Mouse (Mus musculus) heart, adult 8-10 months (tissue): ENCODE measurements around the gene Hoxd3. TPM values are rescaled to one million over a fixed set of nuclear protein-coding genes. Genes with fewer than 3 reads are reported as not detected.
A peak's percentile ranks its signal among the peaks of the same experiment; 100 is the strongest.

ENCODE experiments used
- DNase-seq: peaks from one replicate; pipeline ENCODE4 v3.0.0; 2022; ENCODE audit warnings: low spot score
- total RNA-seq, 4 experiments: library from RNA; stranded (reverse); gene quantifications; 2 replicates each; pipeline ENCODE4 v1.2.4; 2022

Hoxd3 gene
- total RNA-seq, 4 experiments from 2014 or later, result 0.16 TPM; not detected in 3

DNA sequence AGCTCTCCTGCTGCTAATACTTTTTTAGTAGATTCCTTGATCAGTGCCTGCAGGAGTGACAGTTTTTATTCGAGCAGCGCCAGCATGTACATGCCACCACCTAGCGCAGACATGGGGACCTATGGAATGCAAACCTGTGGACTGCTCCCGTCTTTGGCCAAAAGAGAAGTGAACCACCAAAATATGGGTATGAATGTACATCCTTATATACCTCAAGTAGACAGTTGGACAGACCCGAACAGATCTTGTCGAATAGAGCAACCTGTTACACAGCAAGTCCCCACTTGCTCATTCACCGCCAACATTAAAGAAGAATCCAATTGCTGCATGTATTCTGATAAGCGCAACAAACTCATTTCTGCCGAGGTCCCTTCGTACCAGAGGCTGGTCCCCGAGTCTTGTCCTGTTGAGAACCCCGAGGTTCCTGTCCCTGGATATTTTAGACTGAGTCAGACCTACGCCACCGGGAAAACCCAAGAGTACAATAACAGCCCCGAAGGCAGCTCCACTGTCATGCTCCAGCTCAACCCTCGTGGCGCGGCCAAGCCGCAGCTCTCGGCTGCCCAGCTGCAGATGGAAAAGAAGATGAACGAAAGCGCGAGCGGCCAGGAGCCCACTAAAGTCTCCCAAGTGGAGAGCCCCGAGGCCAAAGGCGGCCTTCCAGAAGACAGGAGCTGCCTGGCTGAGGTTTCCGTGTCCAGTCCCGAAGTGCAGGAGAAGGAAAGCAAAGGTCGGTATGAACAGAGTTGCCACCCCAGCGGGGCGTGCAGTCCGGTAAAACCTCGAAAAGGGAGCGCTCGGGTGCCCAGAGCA, 19.5 kb upstream of the Hoxd3 start:
- no peak for DNase-seq

DNA sequence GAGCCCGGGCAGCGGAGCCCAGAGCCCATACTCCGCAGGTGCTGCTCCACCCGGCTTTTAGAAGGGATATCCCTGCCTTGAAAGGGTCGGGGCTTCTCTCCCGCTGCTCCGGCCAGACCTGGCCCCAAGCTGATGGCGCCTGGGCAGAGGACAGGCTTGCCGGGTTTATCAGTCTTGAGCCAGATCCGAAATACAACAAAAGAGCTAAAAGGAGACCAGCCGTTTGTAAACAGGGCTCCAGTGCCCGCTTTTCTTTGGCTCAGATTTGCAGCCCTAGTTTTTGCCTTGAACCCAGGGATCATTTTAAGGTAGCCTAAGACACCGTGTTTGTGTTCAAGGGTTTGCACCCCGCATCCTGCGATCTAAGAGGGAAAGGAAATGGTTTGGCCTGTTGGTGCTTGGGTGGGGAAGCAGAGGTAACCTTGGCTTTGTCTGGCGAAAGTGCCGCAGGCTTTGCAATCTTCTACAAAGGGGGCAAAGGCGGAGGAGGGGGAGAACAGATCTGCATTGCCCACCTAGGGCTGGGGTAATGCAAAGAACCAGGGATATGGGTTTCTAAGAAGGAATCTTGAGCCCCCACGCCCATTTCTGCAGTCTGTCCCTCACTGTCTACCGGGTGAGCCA, 18.8 kb upstream of the Hoxd3 start:
- DNase-seq, result no peak

DNA sequence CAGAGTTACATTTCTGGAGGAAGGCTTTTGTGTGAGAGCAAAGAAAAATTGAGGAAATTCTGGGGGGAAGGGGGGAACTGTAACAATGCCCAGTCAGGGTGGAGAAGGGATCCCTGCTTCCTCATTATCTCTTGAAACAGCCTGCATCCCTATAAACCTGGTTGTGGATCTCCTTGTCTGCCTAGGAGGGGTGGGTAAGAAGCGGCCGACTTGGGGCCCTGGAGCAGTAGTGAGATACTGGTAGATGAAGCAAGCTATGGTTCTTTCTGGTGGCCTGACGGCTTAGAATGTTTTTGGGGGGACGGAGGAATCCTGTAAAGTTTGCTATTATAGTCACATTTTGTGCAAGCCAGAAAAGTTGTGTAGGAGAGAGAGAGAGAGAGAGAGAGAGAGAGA, 18.3 kb upstream of the Hoxd3 start:
- DNase-seq, result no peak

DNA sequence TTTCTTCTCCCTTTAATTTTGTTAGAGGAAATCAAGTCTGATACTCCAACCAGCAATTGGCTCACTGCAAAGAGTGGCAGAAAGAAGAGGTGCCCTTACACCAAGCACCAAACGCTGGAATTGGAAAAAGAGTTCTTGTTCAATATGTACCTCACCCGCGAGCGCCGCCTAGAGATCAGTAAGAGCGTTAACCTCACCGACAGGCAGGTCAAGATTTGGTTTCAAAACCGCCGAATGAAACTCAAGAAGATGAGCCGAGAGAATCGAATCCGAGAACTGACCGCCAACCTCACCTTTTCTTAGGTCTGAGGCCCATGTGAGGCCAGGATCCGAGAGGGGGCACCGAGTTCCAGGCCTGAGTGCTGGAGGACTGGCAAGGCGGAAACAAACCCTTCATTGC, 17.7 kb upstream of the Hoxd3 start:
- DNase-seq, result no peak

DNA sequence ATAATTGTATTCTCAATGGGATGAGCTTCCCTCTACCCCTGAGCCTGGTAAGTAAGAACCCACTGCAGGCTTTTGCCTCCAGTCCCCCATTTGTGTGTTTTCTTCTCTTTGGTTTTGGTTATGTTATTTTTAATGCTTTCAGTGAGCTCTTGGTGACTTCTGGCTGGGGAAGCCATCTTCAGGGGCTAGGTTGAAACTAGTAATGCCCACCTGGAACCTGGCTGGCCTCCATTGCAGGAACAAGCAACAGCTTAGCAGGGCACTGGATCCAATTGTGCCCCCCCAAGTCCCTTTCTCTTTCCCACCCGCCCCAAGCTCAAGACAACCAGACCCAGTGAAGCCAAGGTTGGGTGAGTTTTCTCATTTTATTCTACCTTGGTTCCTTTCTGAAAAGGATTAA, 16.3 kb upstream of the Hoxd3 start:
- no peak for DNase-seq

DNA sequence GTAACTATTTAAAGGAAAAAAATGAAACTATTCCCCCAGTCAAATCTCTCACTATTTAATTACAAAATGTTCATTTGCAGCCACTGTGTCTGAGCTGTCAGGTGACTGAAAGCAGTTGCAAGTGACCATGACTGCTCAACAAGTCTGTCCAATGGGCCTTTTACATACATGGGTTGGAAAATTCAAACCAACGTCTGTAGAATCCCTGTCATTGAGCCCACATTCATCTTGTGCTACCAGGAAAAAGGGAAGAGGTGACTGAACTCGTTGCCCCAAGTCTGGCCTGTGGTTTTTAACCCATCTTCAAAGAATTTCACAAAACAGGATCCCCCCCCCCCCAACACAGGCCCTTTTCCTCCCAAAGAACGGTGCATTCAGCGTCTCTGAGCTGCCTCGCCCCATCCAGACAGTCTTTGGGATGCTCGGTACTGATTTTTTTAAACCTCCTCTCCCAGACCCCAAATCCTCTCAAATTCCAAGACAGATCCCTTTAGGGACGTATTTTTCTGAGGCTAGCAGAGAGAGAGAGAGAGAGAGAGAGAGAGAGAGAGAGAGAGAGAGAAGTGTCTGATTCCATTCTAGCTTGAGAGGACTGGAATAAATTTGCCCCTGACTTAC, 15.8 kb upstream of the Hoxd3 start:
- no peak for DNase-seq

DNA sequence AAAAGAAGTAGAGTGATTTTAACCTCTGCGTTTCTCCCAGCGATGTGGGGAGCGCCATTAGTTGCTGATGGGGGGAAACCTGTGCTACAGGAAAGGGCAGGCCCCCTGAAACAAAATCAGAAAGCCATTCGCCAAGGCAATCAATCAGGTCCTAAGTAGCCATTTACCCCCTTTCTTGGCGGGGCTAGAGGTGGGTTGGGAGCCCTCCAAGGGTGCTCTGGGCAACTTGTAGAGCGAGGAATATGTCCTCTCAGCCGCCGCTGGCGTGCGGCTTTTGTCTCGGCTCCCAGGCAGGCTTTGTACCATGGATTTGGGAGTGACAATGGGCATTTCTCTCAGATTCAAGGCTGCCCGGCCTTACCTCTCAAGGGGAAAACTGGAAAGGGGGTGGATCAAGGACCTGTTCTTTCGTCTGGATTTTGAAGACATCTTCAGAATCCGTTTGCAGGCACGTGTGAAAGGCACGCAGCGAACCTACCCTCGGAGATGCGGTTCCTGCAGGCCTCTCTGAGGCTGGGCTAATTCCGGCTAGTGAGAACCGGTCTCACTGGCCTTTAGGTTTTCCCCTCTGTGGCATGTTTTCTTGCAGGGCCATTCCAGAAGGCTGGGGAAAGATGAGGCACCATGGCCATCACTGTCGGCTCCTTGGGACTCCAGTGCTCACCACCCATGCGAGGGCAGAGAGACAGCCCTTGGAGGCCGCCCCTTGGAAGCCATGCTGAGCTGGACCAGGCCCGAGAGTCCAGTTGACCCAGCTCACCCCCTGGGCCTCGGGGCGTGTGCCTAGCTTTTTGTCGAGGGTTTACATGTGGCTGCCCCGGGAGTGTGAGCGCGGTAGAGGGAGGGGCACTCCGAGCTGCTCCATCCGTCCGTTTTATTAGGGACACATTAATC, 15.0 kb upstream of the Hoxd3 start:
- no peak for DNase-seq

DNA sequence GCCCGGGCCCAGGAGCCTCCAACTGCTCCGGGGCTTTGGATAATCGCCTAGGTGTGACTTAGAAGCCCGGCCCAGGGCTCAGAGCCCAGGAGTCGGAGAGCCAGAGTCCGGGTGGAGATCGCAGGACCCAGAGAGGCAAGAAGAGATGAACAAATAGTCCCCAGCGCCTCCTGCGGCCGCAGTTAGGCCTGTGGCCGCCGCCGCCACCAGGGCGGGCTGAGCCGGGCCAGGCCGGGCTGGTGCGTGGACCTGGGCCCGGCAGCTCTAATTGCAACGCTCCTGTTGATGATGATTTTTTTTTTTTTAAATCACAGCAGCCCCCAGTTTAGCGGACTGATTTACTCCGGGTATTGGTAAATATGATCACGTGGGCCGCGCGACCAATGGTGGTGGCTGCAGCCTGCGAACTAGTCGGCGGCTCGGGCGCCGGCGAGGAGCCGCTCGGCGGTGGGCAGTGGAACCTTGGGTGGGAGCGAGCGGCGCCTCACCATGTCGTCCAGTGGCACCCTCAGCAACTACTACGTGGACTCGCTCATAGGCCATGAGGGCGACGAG, 14.1 kb upstream of the Hoxd3 start, which contains the start of gene Hoxd9:
TSS of gene Hoxd9 (plus strand) at position 161 of the 555 bp plus-strand sequence.
- DNase-seq, result no peak

DNA sequence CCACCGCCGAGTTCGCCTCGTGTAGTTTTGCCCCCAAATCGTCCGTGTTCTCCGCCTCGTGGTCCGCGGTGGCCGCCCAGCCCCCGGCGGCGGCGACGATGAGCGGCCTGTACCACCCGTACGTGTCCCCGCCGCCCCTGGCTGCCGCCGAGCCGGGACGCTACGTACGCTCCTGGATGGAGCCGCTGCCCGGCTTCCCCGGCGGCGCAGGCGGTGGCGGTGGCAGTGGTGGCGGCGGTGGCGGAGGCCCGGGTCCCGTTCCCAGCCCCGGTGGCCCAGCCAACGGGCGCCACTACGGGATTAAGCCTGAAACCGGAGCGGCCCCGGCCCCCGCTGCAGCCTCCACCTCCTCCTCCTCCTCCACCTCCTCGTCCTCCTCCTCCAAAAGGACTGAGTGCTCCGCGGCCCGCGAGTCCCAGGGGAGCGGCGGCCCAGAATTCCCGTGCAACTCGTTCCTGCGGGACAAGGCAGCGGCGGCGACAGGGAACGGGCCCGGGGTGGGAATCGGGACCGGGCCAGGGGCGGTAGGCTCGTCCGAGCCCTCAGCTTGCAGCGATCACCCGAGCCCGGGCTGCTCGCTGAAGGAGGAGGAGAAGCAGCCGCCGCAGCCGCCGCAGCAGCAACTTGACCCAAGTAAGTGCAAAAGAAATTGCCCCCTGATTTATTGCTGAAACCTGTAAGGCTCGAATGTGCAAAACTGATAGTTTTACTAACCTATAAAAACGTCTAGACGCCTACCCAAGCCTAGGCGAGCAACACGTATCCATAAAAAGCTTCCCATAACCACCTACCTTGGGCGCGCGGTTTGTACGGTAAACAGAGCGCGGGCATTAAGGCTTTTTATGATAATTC, 13.3 kb upstream of the Hoxd3 start:
- no peak for DNase-seq

DNA sequence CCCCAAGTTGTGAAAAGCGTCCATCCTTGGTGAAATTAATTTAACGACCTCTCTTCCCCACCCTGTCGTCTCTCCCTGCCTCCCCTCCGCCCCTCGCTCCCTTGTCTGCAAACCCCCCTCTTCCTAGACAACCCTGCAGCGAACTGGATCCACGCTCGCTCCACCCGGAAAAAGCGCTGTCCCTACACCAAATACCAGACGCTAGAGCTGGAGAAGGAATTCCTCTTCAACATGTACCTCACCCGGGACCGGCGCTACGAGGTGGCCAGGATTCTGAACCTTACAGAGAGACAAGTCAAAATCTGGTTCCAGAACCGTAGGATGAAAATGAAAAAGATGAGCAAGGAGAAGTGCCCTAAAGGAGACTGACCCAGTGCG, 12.7 kb upstream of the Hoxd3 start:
- no peak for DNase-seq

DNA sequence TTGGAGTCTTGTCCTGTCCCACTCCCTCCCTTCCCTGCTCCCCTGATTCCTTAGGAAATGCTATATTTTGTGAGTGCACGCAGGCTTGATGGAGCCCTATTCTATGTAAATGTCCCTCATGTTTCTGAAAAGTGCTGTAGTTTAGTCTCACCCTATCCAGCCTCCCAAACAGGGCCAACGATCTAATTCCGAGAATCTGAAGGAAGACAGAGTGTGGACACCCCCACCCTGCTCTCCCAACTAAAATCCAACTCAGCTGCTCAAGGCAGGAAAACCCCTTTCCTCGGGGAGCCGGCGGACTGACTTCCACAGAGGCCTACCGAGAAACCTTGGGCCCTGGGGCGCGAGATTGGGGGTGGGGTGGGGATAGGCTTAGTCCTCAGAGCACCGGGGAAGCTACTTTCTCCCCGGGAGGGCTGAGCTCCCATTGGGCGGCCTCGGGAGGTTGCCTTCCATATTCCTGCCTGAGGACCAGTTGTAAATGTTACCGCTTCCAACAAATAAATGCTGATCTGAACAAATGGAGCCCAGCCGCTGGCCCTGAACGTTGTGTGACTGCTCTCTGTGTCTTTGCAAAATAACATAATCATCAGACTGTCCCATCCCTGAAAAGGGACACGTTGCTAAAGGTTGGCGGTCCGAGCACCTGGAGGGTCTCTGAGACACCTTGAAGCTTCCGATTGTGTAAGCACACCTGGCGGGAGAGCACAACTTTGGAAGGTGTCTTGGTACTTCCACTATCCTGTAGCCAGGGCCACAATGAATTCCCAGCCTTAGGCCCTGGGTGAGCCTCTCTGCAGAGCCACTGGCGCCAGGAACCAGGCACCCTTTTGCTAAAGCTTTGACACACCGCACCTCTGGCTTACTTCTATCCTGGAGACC, 11.8 kb upstream of the Hoxd3 start:
- DNase-seq, result no peak

DNA sequence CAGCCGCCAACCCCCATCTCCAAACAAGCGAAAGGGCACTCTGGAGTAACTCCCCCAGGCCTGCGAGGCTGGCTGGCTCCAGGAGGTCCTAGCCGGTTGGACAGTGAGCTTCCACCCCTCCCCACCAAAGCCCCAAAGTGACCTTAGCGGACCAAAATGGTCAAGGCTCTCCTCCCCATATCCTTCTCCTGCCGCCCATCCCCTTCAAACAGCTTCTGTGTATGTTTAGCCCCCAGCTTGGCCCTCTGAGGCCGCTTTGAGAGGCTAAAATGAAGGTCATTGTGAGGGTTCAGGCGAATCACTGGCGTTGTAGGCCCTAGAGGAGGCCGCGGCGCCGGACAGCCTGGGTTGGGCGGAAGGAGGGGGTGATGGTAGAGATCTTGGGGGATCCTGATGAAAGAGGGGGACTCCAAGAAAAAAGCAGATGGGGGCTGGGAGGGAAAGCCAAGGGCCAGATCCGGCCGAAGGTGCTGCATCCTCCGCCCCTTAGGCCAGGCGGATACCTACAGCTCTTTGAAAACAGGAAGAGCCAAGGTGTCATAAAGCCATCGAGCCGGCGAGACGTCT, 11.1 kb upstream of the Hoxd3 start:
- DNase-seq, result no peak

DNA sequence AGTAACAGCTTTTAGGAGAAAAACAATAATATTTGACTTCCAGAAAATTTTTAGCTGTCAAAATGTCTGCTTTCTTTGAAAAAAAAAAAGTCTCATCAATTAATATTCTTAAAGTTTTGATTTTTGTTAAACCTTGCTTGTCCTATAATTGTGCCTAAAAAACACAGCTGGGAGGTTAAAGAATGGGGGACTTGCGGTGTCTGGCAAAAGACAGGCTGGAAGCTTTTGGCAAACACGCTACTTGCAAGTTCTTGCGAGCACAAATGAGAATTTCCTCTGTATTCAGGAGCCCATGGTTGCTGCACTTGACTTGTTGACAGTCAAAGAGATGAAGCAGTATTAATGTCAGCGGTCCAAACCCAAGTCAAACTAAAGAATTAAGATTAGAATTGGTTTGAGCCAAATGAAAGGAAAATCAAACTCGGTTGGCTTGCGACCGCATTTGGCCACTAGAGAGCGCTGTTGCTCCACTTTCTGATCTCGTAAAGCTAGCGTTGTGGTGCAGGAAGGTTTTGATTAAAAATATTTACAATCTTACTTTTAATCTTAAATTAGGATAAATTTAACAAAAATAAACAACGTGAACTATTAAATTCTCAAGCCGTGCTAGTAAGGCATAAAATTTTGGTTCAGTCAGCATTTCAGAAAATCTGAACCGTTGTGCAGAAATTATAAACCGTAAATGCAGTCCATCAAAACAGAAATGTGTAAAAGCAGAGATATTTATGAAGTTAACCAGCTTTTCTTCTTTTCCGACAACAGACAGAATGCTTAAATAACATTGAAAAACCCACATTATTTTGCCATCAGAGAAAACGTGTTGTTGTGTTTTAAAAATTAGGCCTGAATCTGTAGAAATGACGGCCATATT, 9.5 kb upstream of the Hoxd3 start:
- peak; percentile 78 for DNase-seq

DNA sequence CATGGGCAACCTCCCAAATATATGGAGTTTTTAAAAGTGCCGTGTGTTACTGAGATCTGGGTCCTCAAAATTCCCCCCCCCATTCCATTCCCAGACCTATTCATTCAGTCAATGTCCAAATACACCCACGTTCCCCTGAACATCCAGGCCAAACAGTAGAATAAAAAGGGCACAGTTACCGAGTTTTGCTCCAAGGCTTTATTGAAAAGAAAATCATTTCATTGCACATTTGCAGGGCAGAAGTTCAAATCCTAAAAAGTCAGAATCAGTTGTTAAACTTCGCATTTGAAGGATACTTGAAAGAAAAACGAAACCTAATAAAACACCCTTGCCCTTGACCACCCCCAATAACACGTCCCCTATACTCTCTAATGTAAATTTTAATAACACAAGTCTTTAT, 8.9 kb upstream of the Hoxd3 start:
- DNase-seq, result no peak

DNA sequence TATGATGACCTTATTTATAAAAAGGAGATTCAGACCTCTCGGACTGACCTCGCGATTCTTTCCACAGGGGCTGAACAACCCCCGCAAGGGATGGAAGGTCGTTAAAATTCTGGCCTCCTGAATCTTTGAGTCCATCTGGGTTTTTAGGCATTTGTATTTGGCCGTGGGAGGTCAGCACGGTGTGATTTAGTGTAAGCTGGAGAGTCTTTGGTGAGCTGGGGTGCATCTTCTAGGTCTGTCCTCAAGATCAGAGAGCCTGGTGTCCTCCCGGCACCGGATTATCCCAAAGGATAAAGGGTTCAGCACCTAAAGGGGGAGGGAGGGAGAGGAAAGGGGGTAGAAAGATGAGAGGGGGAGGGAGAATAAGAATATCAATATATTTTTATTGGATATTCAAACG, 8.4 kb upstream of the Hoxd3 start:
- no peak for DNase-seq

DNA sequence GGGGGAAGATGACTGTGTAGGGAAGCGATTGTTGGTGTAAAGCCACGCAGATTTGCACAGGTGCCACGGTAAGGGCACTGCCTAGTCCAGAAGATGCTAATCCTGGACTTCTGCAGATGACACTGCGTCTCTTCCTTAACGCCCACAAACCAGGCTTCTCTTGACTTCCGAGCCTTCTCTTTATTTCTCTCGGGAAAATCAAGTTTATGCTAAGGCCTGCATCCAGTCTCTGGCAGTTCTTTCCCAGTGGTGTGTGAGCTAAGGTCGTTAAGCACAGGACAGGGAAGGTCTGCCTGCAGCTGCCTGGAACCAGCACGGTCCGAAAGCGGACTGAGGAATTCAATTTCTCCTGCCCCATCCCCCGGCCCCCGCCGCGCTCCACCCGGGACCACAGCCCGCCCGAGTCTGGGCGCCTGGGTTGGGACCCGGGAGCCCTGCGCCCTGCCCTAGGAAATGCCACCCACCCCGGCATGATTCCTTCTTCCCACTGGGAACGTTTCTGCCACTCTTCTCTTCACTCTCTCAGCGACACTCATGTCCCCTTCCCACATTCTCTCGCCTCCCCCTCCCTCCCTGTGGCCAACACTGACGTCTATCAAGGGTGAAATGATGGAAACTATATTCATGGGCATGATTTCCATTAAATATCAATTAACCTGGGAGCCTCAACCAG, 7.9 kb upstream of the Hoxd3 start:
- DNase-seq, result no peak

DNA sequence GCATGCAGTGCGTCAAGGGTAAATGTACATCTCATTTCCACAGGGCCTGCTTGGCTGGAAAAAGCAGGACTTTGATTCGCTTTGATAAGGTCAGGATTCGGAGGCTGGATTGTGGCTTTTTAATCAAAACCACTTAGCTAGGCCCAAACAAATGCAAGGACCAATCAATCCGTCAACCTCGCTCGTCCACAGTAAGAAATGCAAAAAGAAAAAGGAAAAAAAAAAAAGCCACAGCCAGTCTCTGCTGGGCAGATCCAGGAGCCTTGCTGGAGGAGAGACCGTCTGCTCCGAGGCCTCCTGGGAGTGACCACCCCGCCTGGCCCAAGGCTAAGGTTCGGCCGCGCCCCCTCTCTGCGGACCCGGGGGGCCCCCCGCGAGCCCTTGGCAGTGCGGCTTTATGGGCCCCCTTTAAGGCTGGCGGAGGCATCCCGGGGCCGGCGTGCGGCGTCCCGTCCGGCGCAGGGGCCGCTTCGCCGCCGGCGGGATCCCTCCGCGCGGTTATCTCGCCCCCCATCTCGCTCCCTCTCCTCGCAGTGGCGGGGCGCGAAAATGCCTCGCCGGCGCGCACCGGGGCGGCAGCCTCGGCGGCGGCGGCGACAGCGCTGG, 7.2 kb upstream of the Hoxd3 start, which contains the start of gene Hoxd8:
TSS of gene Hoxd8 (plus strand) at position 223 of the 606 bp plus-strand sequence.
- no peak for DNase-seq
